Mouse (Mus musculus) lung, postnatal 0 days (tissue): ENCODE results near the gene Trim7. TPM values are rescaled to one million over a fixed set of nuclear protein-coding genes. Genes with fewer than 3 reads are reported as not detected.
"Not testable (repeated sequence)": the region's sequence is repeated elsewhere in the genome, so short reads cannot be mapped to it uniquely, and the experiment has no call there.

Experiments
- ATAC-seq: fragments of 200-750 bp; cut with Nextera tagmentation; 2 replicates; pipeline ENCODE4 v1.8.0; 2017; ENCODE audit warnings: moderate library complexity
- DNase-seq: peaks from one replicate; pipeline ENCODE4 v3.0.0-alpha.2; 2016; ENCODE audit warnings: low spot score
- H3K27ac ChIP-seq: fragments of 300-500 bp; sonication (generic); 2 replicates; pipeline ENCODE4 v1.5.1; 2014; ENCODE audit warnings: antibody characterized with exemption, mild to moderate bottlenecking, low read length, mixed read lengths
- H3K27me3 ChIP-seq: fragments of 300-500 bp; sonication (generic); replicated peaks from 2 replicates; pipeline ENCODE4 v1.6.1; 2014; ENCODE audit warnings: low read length, mixed read lengths; ENCODE audit not compliant: insufficient read depth
- H3K36me3 ChIP-seq: fragments of 300-500 bp; sonication (generic); 2 replicates; pipeline ENCODE4 v1.6.1; 2014; ENCODE audit warnings: low read length, mixed read lengths; ENCODE audit not compliant: insufficient read depth
- H3K4me1 ChIP-seq: fragments of 300-500 bp; sonication (generic); 2 replicates; pipeline ENCODE4 v1.6.1; 2014; ENCODE audit warnings: antibody characterized with exemption, low read depth, low read length, mixed read lengths; ENCODE audit not compliant: insufficient read depth
- H3K4me2 ChIP-seq: fragments of 300-500 bp; sonication (generic); replicated peaks from 2 replicates; pipeline ENCODE4 v1.6.1; 2014; ENCODE audit warnings: low read depth, mild to moderate bottlenecking, low read length, moderate library complexity, mixed read lengths
- H3K4me3 ChIP-seq: fragments of 300-500 bp; sonication (generic); 2 replicates; pipeline ENCODE4 v1.5.1; 2014; ENCODE audit warnings: low read depth, low read length
- H3K9ac ChIP-seq: fragments of 300-500 bp; sonication (generic); replicated peaks from 2 replicates; pipeline ENCODE4 v1.6.1; 2014; ENCODE audit warnings: low read depth, mild to moderate bottlenecking
- H3K9me3 ChIP-seq: fragments of 300-500 bp; sonication (generic); 2 replicates; pipeline ENCODE4 v1.6.1; 2016; ENCODE audit warnings: low read length, mixed read lengths
- CTCF ChIP-seq: IDR thresholded peaks from 2 replicates; pipeline ENCODE4 v1.5.1; 2016; ENCODE audit warnings: antibody characterized with exemption, mild to moderate bottlenecking
- EP300 ChIP-seq: IDR thresholded peaks from 2 replicates; pipeline ENCODE4 v1.6.1; 2016; ENCODE audit warnings: antibody characterized with exemption, mild to moderate bottlenecking, control low read depth
- WGBS: fragments of 180-500 bp; shearing (Covaris S2); extraction: QIAGEN DNeasy Blood & Tissue Kit; methylation state at CpG from one replicate; pipeline ENCODE4 v1.1.7; 2014; 5-methylcytosine and 5-hydroxymethylcytosine counted together
- polyA plus RNA-seq: library from polyadenylated mRNA; unstranded; fragments of >200 nt; fragmentation: Nextera tagmentation; extraction: Ambion mirVana; gene quantifications from 2 replicates; pipeline ENCODE4 v1.2.1, GENCODE M21; 2015

Trim7 gene
- polyA plus RNA-seq, 1 experiment from 2014 or later: 1.2 TPM

- H3K4me3 ChIP-seq: peak within 1 kb of the TSS; percentile 62
- H3K36me3 ChIP-seq: 0 out of 2 replicates have a peak, but pooled peaks cover 3% of the 10 kb centered on the region
- DNase-seq (peak; percentile 99), ATAC-seq (peak; percentile 96)
- peak within 1 kb of the TSS; percentile 58 for H3K9ac ChIP-seq
- TF ChIP-seq CTCF (peak; percentile 39; the same call in 1 of the 2 replicates), EP300 (0 out of 2 replicates have a peak, but pooled peaks have one; percentile 29)
- peaks cover 6% of the 10 kb centered on the region; the same call in 1 of the 2 replicates for H3K4me1 ChIP-seq
- 1% methylated on average over 61 of the region's 77 CpGs for WGBS
- peak within 1 kb of the TSS; percentile 97 for H3K27ac ChIP-seq
- H3K4me2 ChIP-seq: peak within 1 kb of the TSS; percentile 90
- no peaks in the 10 kb centered on the region for H3K27me3 ChIP-seq
- no peaks in the 10 kb centered on the region for H3K9me3 ChIP-seq
Measured at GRCm38 (mm10) chr11:48816800-48817665, 8.9 kb upstream of the Trim7 start, which contains the start of gene Trim41. Gene Trim41 (minus strand): TSS chr11:48817353.

- Histone ChIP-seq H3K4me1 (peaks cover 6% of the 10 kb centered on the region; the same call in 1 of the 2 replicates), H3K9me3 (no peaks in the 10 kb centered on the region), H3K9ac (peak overlapping the region; percentile 43), H3K27ac (peak overlapping the region; percentile 97), H3K4me3 (peak overlapping the region; percentile 62), H3K27me3 (no peaks in the 10 kb centered on the region), H3K36me3 (no peaks in the 10 kb centered on the region), H3K4me2 (peak overlapping the region; percentile 90)
- no peak for DNase-seq
- TF ChIP-seq CTCF: no peak
- no peak for TF ChIP-seq EP300
- no peak for ATAC-seq
- WGBS: 4% methylated on average over 9 of the region's 9 CpGs
Measured at GRCm38 (mm10) chr11:48817794-48818193, 8.1 kb upstream of the Trim7 start.

- under 1% methylated on average over 16 of the region's 16 CpGs for WGBS
- Histone ChIP-seq H3K27me3 (no peaks in the 10 kb centered on the region), H3K4me3 (peak overlapping the region; percentile 62), H3K9me3 (no peaks in the 10 kb centered on the region), H3K9ac (peak overlapping the region; percentile 43), H3K4me1 (peaks cover 6% of the 10 kb centered on the region; the same call in 1 of the 2 replicates), H3K27ac (peak overlapping the region; percentile 97), H3K36me3 (no peaks in the 10 kb centered on the region), H3K4me2 (peak overlapping the region; percentile 90)
- peak; percentile 49; the same call in 1 of the 2 replicates for TF ChIP-seq EP300
- no peak for TF ChIP-seq CTCF
- peak; percentile 95 for DNase-seq
- ATAC-seq: 0 out of 2 replicates have a peak, but pooled peaks have one; percentile 2
Measured at GRCm38 (mm10) chr11:48818346-48818745, 7.6 kb upstream of the Trim7 start.

GRCm38 (mm10) chr11:48819614-48820307 is 6.2 kb upstream of the Trim7 start:
- 61% methylated on average over 7 of the region's 7 CpGs for WGBS
- Histone ChIP-seq H3K27me3 (0 out of 2 replicates have a peak, but pooled peaks cover 6% of the 10 kb centered on the region), H3K4me3 (no peak overlapping the region), H3K9ac (no peak overlapping the region), H3K36me3 (no peaks in the 10 kb centered on the region), H3K9me3 (no peaks in the 10 kb centered on the region), H3K4me1 (peaks cover 11% of the 10 kb centered on the region; the same call in 1 of the 2 replicates), H3K4me2 (no peak overlapping the region), H3K27ac (no peak overlapping the region)
- ATAC-seq (no peak), DNase-seq (peak; percentile 37)
- no peak for TF ChIP-seq EP300
- no peak for TF ChIP-seq CTCF

- DNase-seq (no peak), ATAC-seq (no peak)
- no peak overlapping the region for H3K27ac ChIP-seq
- 0 out of 2 replicates have a peak, but pooled peaks cover 6% of the 10 kb centered on the region for H3K27me3 ChIP-seq
- H3K4me2 ChIP-seq: no peak overlapping the region
- no peak for TF ChIP-seq EP300
- TF ChIP-seq CTCF: no peak
- H3K36me3 ChIP-seq: no peaks in the 10 kb centered on the region
- no peaks in the 10 kb centered on the region for H3K9me3 ChIP-seq
- no peak overlapping the region for H3K9ac ChIP-seq
- no peak overlapping the region for H3K4me3 ChIP-seq
- peaks cover 9% of the 10 kb centered on the region; the same call in 1 of the 2 replicates for H3K4me1 ChIP-seq
Measured at GRCm38 (mm10) chr11:48820308-48820674, 5.6 kb upstream of the Trim7 start.

- H3K36me3 ChIP-seq, H3K9me3 ChIP-seq, DNase-seq, H3K4me1 ChIP-seq, H3K4me3 ChIP-seq, H3K27me3 ChIP-seq, H3K4me2 ChIP-seq, H3K9ac ChIP-seq, H3K27ac ChIP-seq, ATAC-seq: not testable (repeated sequence)
- WGBS: 83% methylated on average over 14 of the region's 14 CpGs
Measured at GRCm38 (mm10) chr11:48821299-48821698, 4.6 kb upstream of the Trim7 start.
